Mouse (Mus musculus) kidney, postnatal 0 days (tissue): ENCODE results near the gene Fbxo3. TPM values are rescaled to one million over a fixed set of nuclear protein-coding genes. Genes with fewer than 3 reads are reported as not detected.
"Not testable (repeated sequence)": the region's sequence is repeated elsewhere in the genome, so short reads cannot be mapped to it uniquely, and the experiment has no call there.

Experiments
- ATAC-seq: fragments of 200-750 bp; cut with Nextera tagmentation; replicated peaks from 2 replicates; pipeline ENCODE4 v1.8.0; 2017; ENCODE audit warnings: low read depth, moderate number of reproducible peaks, moderate TSS enrichment, moderate library complexity; ENCODE audit not compliant: low FRiP score
- DNase-seq: peaks from one replicate; pipeline ENCODE4 v3.0.0-alpha.2; 2016; ENCODE audit warnings: low spot score
- H3K27ac ChIP-seq: fragments of 300-500 bp; sonication (generic); 2 replicates; pipeline ENCODE4 v1.5.1; 2014; ENCODE audit warnings: mild to moderate bottlenecking
- H3K27me3 ChIP-seq: fragments of 300-500 bp; sonication (generic); 2 replicates; pipeline ENCODE4 v1.6.1; 2014; ENCODE audit warnings: low read length, mixed read lengths; ENCODE audit not compliant: insufficient read depth
- H3K36me3 ChIP-seq: fragments of 300-500 bp; sonication (generic); 2 replicates; pipeline ENCODE4 v1.6.1; 2014; ENCODE audit warnings: low read length, mixed read lengths; ENCODE audit not compliant: insufficient read depth
- H3K4me1 ChIP-seq: fragments of 300-500 bp; sonication (generic); replicated peaks from 2 replicates; pipeline ENCODE4 v1.6.1; 2014; ENCODE audit warnings: antibody characterized with exemption, low read length, mixed read lengths; ENCODE audit not compliant: insufficient read depth
- H3K4me2 ChIP-seq: fragments of 300-500 bp; sonication (generic); 2 replicates; pipeline ENCODE4 v1.6.1; 2014; ENCODE audit warnings: mild to moderate bottlenecking, low read length, moderate library complexity, mixed read lengths
- H3K4me3 ChIP-seq: fragments of 300-500 bp; sonication (generic); replicated peaks from 2 replicates; pipeline ENCODE4 v1.5.1; 2014; ENCODE audit warnings: low read depth, low read length
- H3K9ac ChIP-seq: fragments of 300-500 bp; sonication (generic); 2 replicates; pipeline ENCODE4 v1.6.1; 2014; ENCODE audit warnings: low read depth, low read length
- H3K9me3 ChIP-seq: fragments of 300-500 bp; sonication (generic); replicated peaks from 2 replicates; pipeline ENCODE4 v1.6.1; 2016; ENCODE audit warnings: low read length, inconsistent platforms, mixed read lengths
- CTCF ChIP-seq: IDR thresholded peaks from 2 replicates; pipeline ENCODE4 v1.5.1; 2016; ENCODE audit warnings: antibody characterized with exemption, low read depth, mild to moderate bottlenecking, moderate library complexity
- WGBS: fragments of 180-500 bp; shearing (Covaris S2); extraction: QIAGEN DNeasy Blood & Tissue Kit; methylation state at CpG from one replicate; pipeline ENCODE4 v1.1.7; 2014; 5-methylcytosine and 5-hydroxymethylcytosine counted together
- polyA plus RNA-seq: library from polyadenylated mRNA; unstranded; fragments of >200 nt; fragmentation: Nextera tagmentation; extraction: Ambion mirVana; gene quantifications from 2 replicates; pipeline ENCODE4 v1.2.1, GENCODE M21; 2015

Gene Fbxo3
- polyA plus RNA-seq, 1 experiment from 2014 or later: 49.0 TPM

- Histone ChIP-seq H3K27me3 (no peaks in the 10 kb centered on the region), H3K9me3 (no peaks in the 10 kb centered on the region), H3K4me3 (no peak overlapping the region), H3K4me1 (no peaks in the 10 kb centered on the region), H3K9ac (no peak overlapping the region), H3K27ac (no peak overlapping the region), H3K4me2 (no peak overlapping the region), H3K36me3 (peaks cover 10% of the 10 kb centered on the region; the same call in 1 of the 2 replicates)
- no peak for ATAC-seq
- no peak for DNase-seq
- no peak for TF ChIP-seq CTCF
Observed at GRCm38 (mm10) chr2:104062665-104063064, 35.1 kb downstream of the Fbxo3 start.

- no peaks in the 10 kb centered on the region for H3K4me1 ChIP-seq
- ATAC-seq (no peak), DNase-seq (no peak)
- H3K4me2 ChIP-seq: no peak overlapping the region
- no peak overlapping the region for H3K9ac ChIP-seq
- no peaks in the 10 kb centered on the region for H3K9me3 ChIP-seq
- no peak overlapping the region for H3K4me3 ChIP-seq
- TF ChIP-seq CTCF: no peak
- no peak overlapping the region for H3K27ac ChIP-seq
- WGBS: 78% methylated on average over 2 of the region's 2 CpGs
- H3K27me3 ChIP-seq: no peaks in the 10 kb centered on the region
- H3K36me3 ChIP-seq: peaks cover 4% of the 10 kb centered on the region; the same call in 1 of the 2 replicates
Observed at GRCm38 (mm10) chr2:104064152-104064551, 36.6 kb downstream of the Fbxo3 start.

- H3K27ac ChIP-seq, H3K36me3 ChIP-seq, H3K9me3 ChIP-seq, H3K4me1 ChIP-seq, H3K4me3 ChIP-seq, H3K27me3 ChIP-seq, DNase-seq, H3K9ac ChIP-seq, H3K4me2 ChIP-seq, ATAC-seq: not testable (repeated sequence)
- 85% methylated on average over 5 of the region's 6 CpGs for WGBS
Observed at GRCm38 (mm10) chr2:104065526-104065925, 38.0 kb downstream of the Fbxo3 start, which contains the start of gene Gm10912. Gene Gm10912 (plus strand): TSS chr2:104065826.

GRCm38 (mm10) chr2:104068450-104068849 lies 40.9 kb downstream of the Fbxo3 start, which contains the start of gene Gm10799:
Gene Gm10799 (minus strand): TSS chr2:104068550.
- not testable (repeated sequence) for H3K36me3 ChIP-seq, H3K9ac ChIP-seq, H3K27ac ChIP-seq, DNase-seq, H3K4me2 ChIP-seq, ATAC-seq, H3K4me3 ChIP-seq, H3K9me3 ChIP-seq, H3K27me3 ChIP-seq, H3K4me1 ChIP-seq
- 77% methylated on average over 7 of the region's 7 CpGs for WGBS

GRCm38 (mm10) chr2:104069704-104070185 lies 42.2 kb downstream of the Fbxo3 start, which contains the start of gene Cd59b:
Gene Cd59b (plus strand): TSS chr2:104069849.
- no peak within 1 kb of the TSS for H3K27ac ChIP-seq
- WGBS: 9% methylated on average over 13 of the region's 13 CpGs
- DNase-seq: peak; percentile 71
- no peak for TF ChIP-seq CTCF
- peak within 1 kb of the TSS; percentile 44; the same call in 1 of the 2 replicates for H3K9ac ChIP-seq
- no peaks in the 10 kb centered on the region for H3K36me3 ChIP-seq
- H3K9me3 ChIP-seq: no peaks in the 10 kb centered on the region
- peak; percentile 91 for ATAC-seq
- H3K4me1 ChIP-seq: no peaks in the 10 kb centered on the region
- peak within 1 kb of the TSS; percentile 28; the same call in 1 of the 2 replicates for H3K4me3 ChIP-seq
- H3K4me2 ChIP-seq: peak within 1 kb of the TSS; percentile 55
- H3K27me3 ChIP-seq: no peaks in the 10 kb centered on the region

GRCm38 (mm10) chr2:104078285-104078684 lies 50.8 kb downstream of the Fbxo3 start:
- H3K4me1 ChIP-seq, H3K9me3 ChIP-seq, H3K4me2 ChIP-seq, H3K27ac ChIP-seq, H3K27me3 ChIP-seq, H3K9ac ChIP-seq, H3K4me3 ChIP-seq, DNase-seq, ATAC-seq, H3K36me3 ChIP-seq: not testable (repeated sequence)
- WGBS: 71% methylated on average over 5 of the region's 5 CpGs

- not testable (repeated sequence) for H3K4me2 ChIP-seq, H3K36me3 ChIP-seq, H3K27me3 ChIP-seq, H3K9me3 ChIP-seq, H3K4me3 ChIP-seq, DNase-seq, ATAC-seq, H3K4me1 ChIP-seq, H3K27ac ChIP-seq, H3K9ac ChIP-seq
- no CpG with 5 or more reads among the region's 1 CpGs for WGBS
Observed at GRCm38 (mm10) chr2:104081436-104082050, 54.0 kb downstream of the Fbxo3 start.
